17 mouse cellular contexts compared by ENCODE assay signal in genomic region chr5:107011316-107012029, GRCm38 (mm10). TPM values are rescaled to one million over a fixed set of nuclear protein-coding genes. Genes with fewer than 3 reads are reported as not detected.
A peak's percentile ranks its signal among the peaks of the same experiment; 100 is the strongest.
DNase-seq lines count a peak whose midpoint lies in the region; ATAC-seq and TF ChIP-seq lines count a peak whose summit lies in the region.
"Had no signal": no experiment of that assay in that cellular context is flagged by ENCODE, and none has a peak within 500 bp of the region (broad histone marks: within the 10 kb centered on the region; RNA-seq: fewer than 3 reads in every experiment).

No protein-coding gene starts in this region.

- intact Hi-C loops in heart, postnatal 14 days (cut with DNase I), result no loop called here

- H3K27ac ChIP-seq in heart, embryonic 12.5 days (ENCODE audit: poor library complexity, severe bottlenecking), result peak overlapping the region; percentile 87
- peak overlapping the region; percentile 26 for H3K27ac ChIP-seq in lung, embryonic 14.5 days (ENCODE audit: low read depth)
- no peak overlapping the region for H3K27ac ChIP-seq in embryonic facial prominence, embryonic 11.5 days (replicated peaks; ENCODE audit: low read depth, low read length)
- peak overlapping the region; percentile 71; the same call in 1 of the 2 replicates for H3K27ac ChIP-seq in stomach, embryonic 15.5 days
- H3K27ac ChIP-seq: hindbrain, embryonic 15.5 days; macrophage; midbrain, embryonic 15.5 days had no signal

- no peak for DNase-seq in heart, postnatal 14 days
- no peak for DNase-seq in lung, embryonic 14.5 days
- no peak for DNase-seq in lung, postnatal 10 days
- no peak for DNase-seq in embryonic facial prominence, embryonic 11.5 days (ENCODE audit: low spot score)
- DNase-seq in adrenal gland, adult 8-10 months, result no peak
- DNase-seq: adrenal gland, postnatal 25 days; cerebellum, postnatal 14 days; gastrocnemius, postnatal 25 days; kidney, adult 9 months had no signal

- H3K9me3 ChIP-seq in heart, embryonic 12.5 days (replicated peaks), result 0 out of 2 replicates have a peak, but pooled peaks cover 5% of the 10 kb centered on the region
- H3K9me3 ChIP-seq in lung, embryonic 14.5 days (ENCODE audit: low read depth, low read length), result no peaks in the 10 kb centered on the region
- no peaks in the 10 kb centered on the region for H3K9me3 ChIP-seq in embryonic facial prominence, embryonic 11.5 days (replicated peaks; ENCODE audit: control insufficient read depth, low read length)
- no peaks in the 10 kb centered on the region for H3K9me3 ChIP-seq in stomach, embryonic 15.5 days
- H3K9me3 ChIP-seq: G1E; hindbrain, embryonic 15.5 days; midbrain, embryonic 15.5 days had no signal

- 44% methylated on average over 7 of the region's 7 CpGs for WGBS in heart, embryonic 12.5 days
- WGBS in lung, embryonic 14.5 days, result 58% methylated on average over 7 of the region's 7 CpGs
- WGBS in embryonic facial prominence, embryonic 11.5 days, result 61% methylated on average over 7 of the region's 7 CpGs
- WGBS in stomach, embryonic 15.5 days, result 60% methylated on average over 7 of the region's 7 CpGs

- no peaks in the 10 kb centered on the region for H3K27me3 ChIP-seq in heart, embryonic 12.5 days (replicated peaks)
- H3K27me3 ChIP-seq in lung, embryonic 14.5 days (ENCODE audit: insufficient read depth, low read length), result no peaks in the 10 kb centered on the region
- H3K27me3 ChIP-seq in embryonic facial prominence, embryonic 11.5 days (ENCODE audit: control insufficient read depth, insufficient read depth, low read length), result no peaks in the 10 kb centered on the region
- no peaks in the 10 kb centered on the region for H3K27me3 ChIP-seq in stomach, embryonic 15.5 days (replicated peaks)
- H3K27me3 ChIP-seq: hindbrain, embryonic 15.5 days; midbrain, embryonic 15.5 days had no signal

- peaks cover 46% of the 10 kb centered on the region for H3K4me1 ChIP-seq in heart, embryonic 12.5 days (replicated peaks)
- peaks cover 34% of the 10 kb centered on the region for H3K4me1 ChIP-seq in lung, embryonic 14.5 days (ENCODE audit: insufficient read depth)
- H3K4me1 ChIP-seq in embryonic facial prominence, embryonic 11.5 days (ENCODE audit: control insufficient read depth, insufficient read depth, low read length), result peaks cover 6% of the 10 kb centered on the region
- H3K4me1 ChIP-seq in stomach, embryonic 15.5 days, result peaks cover 28% of the 10 kb centered on the region
- H3K4me1 ChIP-seq: hindbrain, embryonic 15.5 days had no signal

- no peak overlapping the region for H3K4me2 ChIP-seq in heart, embryonic 12.5 days
- H3K4me2 ChIP-seq in lung, embryonic 14.5 days, result no peak overlapping the region
- no peak overlapping the region for H3K4me2 ChIP-seq in embryonic facial prominence, embryonic 11.5 days (ENCODE audit: low read depth, low read length)
- no peak overlapping the region for H3K4me2 ChIP-seq in stomach, embryonic 15.5 days
- H3K4me2 ChIP-seq: hindbrain, embryonic 15.5 days; midbrain, embryonic 15.5 days had no signal

- H3K36me3 ChIP-seq in heart, embryonic 12.5 days, result no peaks in the 10 kb centered on the region
- no peaks in the 10 kb centered on the region for H3K36me3 ChIP-seq in lung, embryonic 14.5 days (ENCODE audit: insufficient read depth)
- no peaks in the 10 kb centered on the region for H3K36me3 ChIP-seq in embryonic facial prominence, embryonic 11.5 days (replicated peaks; ENCODE audit: control insufficient read depth, insufficient read depth, low read depth, low read length)
- no peaks in the 10 kb centered on the region for H3K36me3 ChIP-seq in stomach, embryonic 15.5 days
- H3K36me3 ChIP-seq: G1E; hindbrain, embryonic 15.5 days; midbrain, embryonic 15.5 days had no signal

- H3K9ac ChIP-seq in heart, embryonic 12.5 days, result no peak overlapping the region
- H3K9ac ChIP-seq in lung, embryonic 14.5 days, result no peak overlapping the region
- no peak overlapping the region; the same call in 1 of the 2 replicates for H3K9ac ChIP-seq in embryonic facial prominence, embryonic 11.5 days (replicated peaks; ENCODE audit: low read length)
- H3K9ac ChIP-seq in stomach, embryonic 15.5 days, result no peak overlapping the region
- H3K9ac ChIP-seq: hindbrain, embryonic 15.5 days; midbrain, embryonic 15.5 days had no signal

- ATAC-seq in heart, embryonic 12.5 days (ENCODE audit: insufficient number of reproducible peaks, low FRiP score), result peak; percentile 56; the same call in 1 of the 2 replicates
- no peak for ATAC-seq in lung, embryonic 14.5 days (ENCODE audit: insufficient read depth)
- ATAC-seq in embryonic facial prominence, embryonic 11.5 days (replicated peaks; ENCODE audit: insufficient number of reproducible peaks, low FRiP score, low TSS enrichment, low read depth), result peak; percentile 23; the same call in 1 of the 2 replicates
- ATAC-seq in stomach, embryonic 15.5 days (ENCODE audit: insufficient read depth, low FRiP score, low read depth), result no peak
- ATAC-seq in erythroid progenitor cell, adult 5-6 weeks (replicated peaks; ENCODE audit: low FRiP score, poor library complexity, severe bottlenecking), result no peak
- ATAC-seq: forebrain, embryonic 16.5 days; midbrain, embryonic 15.5 days had no signal

- no peak for TF ChIP-seq CTCF in lung, embryonic 14.5 days (IDR thresholded peaks at IDR 0.05; ENCODE audit: low read depth)

- H3K4me3 ChIP-seq in heart, embryonic 12.5 days, result no peak overlapping the region
- H3K4me3 ChIP-seq in lung, embryonic 14.5 days (ENCODE audit: low read depth, low read length), result no peak overlapping the region
- no peak overlapping the region for H3K4me3 ChIP-seq in embryonic facial prominence, embryonic 11.5 days (ENCODE audit: low read depth, low read length)
- no peak overlapping the region for H3K4me3 ChIP-seq in stomach, embryonic 15.5 days (replicated peaks)
- H3K4me3 ChIP-seq: hindbrain, embryonic 15.5 days; midbrain, embryonic 15.5 days had no signal

RNA-seq across cellular contexts. Expression of gene Cdc7, which starts 47.4 kb away (rescaled TPM):
- polyA plus RNA-seq in heart, embryonic 12.5 days (2016; fragmentation: Nextera tagmentation; extraction: Ambion mirVana), result 29.8 and 30.8 TPM in 2 replicates
- 1 to 10 TPM; 1.6 to 2.0 TPM for total RNA-seq in heart, postnatal 14 days (2021)
- polyA plus RNA-seq in lung, embryonic 14.5 days (2014; fragmentation: Nextera tagmentation; extraction: Ambion mirVana), result 55.1 and 56.6 TPM in 2 replicates
- 69.0 and 70.4 TPM in 2 replicates for polyA plus RNA-seq in embryonic facial prominence, embryonic 11.5 days (2014; fragmentation: Nextera tagmentation; extraction: Ambion mirVana)
- polyA plus RNA-seq in stomach, embryonic 15.5 days (2015; fragmentation: Nextera tagmentation; extraction: Ambion mirVana), result 42.9 and 45.4 TPM in 2 replicates
- 45.4 and 69.6 TPM in 2 replicates for total RNA-seq in erythroid progenitor cell, adult 5-6 weeks (2015; ENCODE audit: low replicate concordance)
- 17.3 and 52.6 TPM in 2 replicates for total RNA-seq in erythroid progenitor cell, adult 5-6 weeks (2017; ENCODE audit: low replicate concordance)
- total RNA-seq in adrenal gland, adult 8-10 months (2022), result 1 to 10 TPM; 2.8 to 5.9 (median 4.0) TPM

Comparison
In these comparisons a context has a peak if more than half of its experiments do, and no peak if none do; other contexts are left out.
1. ATAC-seq: peak in heart, embryonic 12.5 days (single experiment) and embryonic facial prominence, embryonic 11.5 days (single experiment); none in lung, embryonic 14.5 days (single experiment), stomach, embryonic 15.5 days (single experiment) and erythroid progenitor cell, adult 5-6 weeks (single experiment).